Mouse (Mus musculus) testis, adult 2 months (tissue): ENCODE measurements around the gene Ank3.

Experiments
- CTCF ChIP-seq: fragments of 200-500 bp; IDR thresholded peaks from 2 replicates; pipeline ENCODE4 v1.5.1; 2012; ENCODE audit warnings: low read depth, mild to moderate bottlenecking, inconsistent platforms, low read length, moderate library complexity; ENCODE audit not compliant: control insufficient read depth, insufficient read depth, insufficient replicate concordance
- POLR2A ChIP-seq: fragments of 200-500 bp; IDR thresholded peaks from 2 replicates; pipeline ENCODE4 v1.6.1; 2012; ENCODE audit warnings: low read depth, mild to moderate bottlenecking, inconsistent platforms, low read length, moderate library complexity; ENCODE audit not compliant: control insufficient read depth

DNA sequence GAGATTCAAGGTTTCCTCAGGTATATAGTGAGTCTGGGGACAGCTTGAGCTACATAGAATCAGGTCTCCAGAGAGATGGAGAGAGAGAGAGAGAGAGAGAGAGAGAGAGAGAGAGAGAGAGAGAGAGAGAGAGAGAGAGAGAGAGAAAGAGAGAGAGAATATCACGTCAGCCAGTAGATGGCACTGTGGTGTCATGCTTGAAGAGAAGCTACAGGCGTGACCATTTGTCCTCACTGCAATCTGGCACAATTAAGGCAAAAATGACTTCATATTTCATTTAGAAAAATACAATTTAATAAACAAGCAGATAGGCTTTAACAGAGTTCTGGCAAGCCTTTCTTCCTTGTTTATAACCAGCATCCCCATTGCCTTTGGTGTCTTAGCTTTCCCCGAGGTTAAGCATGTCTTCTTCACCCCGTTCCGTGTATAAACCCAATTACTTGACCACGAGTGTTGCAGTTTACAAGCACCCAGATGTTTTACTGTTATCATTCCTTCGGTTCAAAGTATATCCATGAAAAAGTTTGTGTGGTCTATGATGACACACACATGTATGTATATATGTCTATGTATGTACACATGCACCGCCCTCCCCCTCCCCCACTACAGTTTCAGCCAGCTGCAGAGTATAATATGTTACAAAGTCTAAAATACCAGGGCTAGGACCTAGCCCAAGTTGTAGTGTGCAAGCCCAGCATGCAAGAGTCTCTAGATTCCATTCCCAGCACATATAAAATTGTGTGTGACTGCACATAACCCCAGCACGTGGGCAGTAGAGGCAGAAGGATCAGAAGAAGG, 53.8 kb downstream of the Ank3 start:
- no peak for TF ChIP-seq CTCF
- no peak for TF ChIP-seq POLR2A
